Mouse (Mus musculus): Measurements from ENCODE around the gene Nisch. TPM values are rescaled to one million over a fixed set of nuclear protein-coding genes. Genes with fewer than 3 reads are reported as not detected.

The Nisch gene
- polyA plus RNA-seq, 1 experiment: 195 TPM

GRCm38 (mm10) chr14:31205562-31206467 is 10.9 kb downstream of the Nisch start:
- TF ChIP-seq GATA1 (IDR thresholded peaks at IDR 0.05; ENCODE audit: low read length): no peak

- no peak for TF ChIP-seq GATA1 (IDR thresholded peaks at IDR 0.05; ENCODE audit: low read length)
Observed at GRCm38 (mm10) chr14:31205244-31205561, 11.5 kb downstream of the Nisch start.

- TF ChIP-seq GATA1 (IDR thresholded peaks at IDR 0.05; ENCODE audit: low read length): no peak
Observed at GRCm38 (mm10) chr14:31204844-31205243, 11.9 kb downstream of the Nisch start.

GRCm38 (mm10) chr14:31200038-31200437 is 16.7 kb downstream of the Nisch start:
- TF ChIP-seq GATA1 (IDR thresholded peaks at IDR 0.05; ENCODE audit: low read length): no peak

- no peak for TF ChIP-seq GATA1 (IDR thresholded peaks at IDR 0.05; ENCODE audit: low read length)
Observed at GRCm38 (mm10) chr14:31199599-31199998, 17.1 kb downstream of the Nisch start.

GRCm38 (mm10) chr14:31197547-31198516 is 18.9 kb downstream of the Nisch start:
- TF ChIP-seq GATA1 (IDR thresholded peaks at IDR 0.05; ENCODE audit: low read length): no peak

GRCm38 (mm10) chr14:31195968-31196367 is 20.8 kb downstream of the Nisch start:
- no peak for TF ChIP-seq GATA1 (IDR thresholded peaks at IDR 0.05; ENCODE audit: low read length)

GRCm38 (mm10) chr14:31195521-31195920 is 21.2 kb downstream of the Nisch start:
- TF ChIP-seq GATA1 (IDR thresholded peaks at IDR 0.05; ENCODE audit: low read length): no peak

GRCm38 (mm10) chr14:31194891-31195513 is 21.7 kb downstream of the Nisch start:
- TF ChIP-seq GATA1 (IDR thresholded peaks at IDR 0.05; ENCODE audit: low read length): no peak

GRCm38 (mm10) chr14:31194441-31194840 is 22.3 kb downstream of the Nisch start:
- TF ChIP-seq GATA1 (IDR thresholded peaks at IDR 0.05; ENCODE audit: low read length): no peak

- TF ChIP-seq GATA1 (IDR thresholded peaks at IDR 0.05; ENCODE audit: low read length): no peak
Observed at GRCm38 (mm10) chr14:31193791-31194190, 23.0 kb downstream of the Nisch start.

- TF ChIP-seq GATA1 (IDR thresholded peaks at IDR 0.05; ENCODE audit: low read length): no peak
Observed at GRCm38 (mm10) chr14:31191936-31192335, 24.8 kb downstream of the Nisch start.

- TF ChIP-seq GATA1 (IDR thresholded peaks at IDR 0.05; ENCODE audit: low read length): no peak
Observed at GRCm38 (mm10) chr14:31189348-31189747, 27.4 kb downstream of the Nisch start.

- no peak for TF ChIP-seq GATA1 (IDR thresholded peaks at IDR 0.05; ENCODE audit: low read length)
Observed at GRCm38 (mm10) chr14:31188771-31189181, 28.0 kb downstream of the Nisch start.

- TF ChIP-seq GATA1 (IDR thresholded peaks at IDR 0.05; ENCODE audit: low read length): no peak
Observed at GRCm38 (mm10) chr14:31186656-31187055, 30.1 kb downstream of the Nisch start.

- no peak for TF ChIP-seq GATA1 (IDR thresholded peaks at IDR 0.05; ENCODE audit: low read length)
Observed at GRCm38 (mm10) chr14:31184195-31184594, 32.6 kb downstream of the Nisch start.

Measured in G1E-ER4 (cell line).